Mouse (Mus musculus): ENCODE data around the gene Trex2. TPM values are rescaled to one million over a fixed set of nuclear protein-coding genes. Genes with fewer than 3 reads are reported as not detected.
A peak's percentile ranks its signal among the peaks of the same experiment; 100 is the strongest.
"Not testable (repeated sequence)": the region's sequence is repeated elsewhere in the genome, so short reads cannot be mapped to it uniquely, and the experiment has no call there.

Trex2 gene
- polyA plus RNA-seq, 1 experiment: not detected

- Histone ChIP-seq H3K27ac (ENCODE audit: insufficient read depth, low read length) (peak overlapping the region; percentile 61), H3K4me3 (ENCODE audit: insufficient read depth, low read length) (no peak overlapping the region), H3K4me1 (ENCODE audit: control insufficient read depth, insufficient read depth, low read length) (peaks cover 2% of the 10 kb centered on the region; the same call in 1 of the 2 replicates)
- no peak for TF ChIP-seq POLR2A (IDR thresholded peaks at IDR 0.05; ENCODE audit: low read depth, low read length)
- TF ChIP-seq CTCF (IDR thresholded peaks at IDR 0.05; ENCODE audit: borderline replicate concordance, insufficient read depth, low read length): no peak
Measured at GRCm38 (mm10) chrX:73441428-73441827, 6.3 kb upstream of the Trex2 start.

- H3K4me1 ChIP-seq (ENCODE audit: control insufficient read depth, insufficient read depth, low read length): no peaks in the 10 kb centered on the region
- TF ChIP-seq POLR2A (IDR thresholded peaks at IDR 0.05; ENCODE audit: low read depth, low read length) (no peak), CTCF (IDR thresholded peaks at IDR 0.05; ENCODE audit: borderline replicate concordance, insufficient read depth, low read length) (no peak)
- H3K4me3 ChIP-seq (ENCODE audit: insufficient read depth, low read length): no peak overlapping the region
- H3K27ac ChIP-seq (ENCODE audit: insufficient read depth, low read length): no peak overlapping the region
Measured at GRCm38 (mm10) chrX:73432850-73433249, 2.3 kb downstream of the Trex2 start.

- TF ChIP-seq CTCF (IDR thresholded peaks at IDR 0.05; ENCODE audit: borderline replicate concordance, insufficient read depth, low read length): no peak
Measured at GRCm38 (mm10) chrX:73430036-73430435, 5.1 kb downstream of the Trex2 start.

GRCm38 (mm10) chrX:73412767-73413166 lies 22.4 kb downstream of the Trex2 start:
- TF ChIP-seq POLR2A (IDR thresholded peaks at IDR 0.05; ENCODE audit: low read depth, low read length): no peak
- TF ChIP-seq CTCF (IDR thresholded peaks at IDR 0.05; ENCODE audit: borderline replicate concordance, insufficient read depth, low read length): no peak
- Histone ChIP-seq H3K4me3 (ENCODE audit: insufficient read depth, low read length) (no peak overlapping the region), H3K27ac (ENCODE audit: insufficient read depth, low read length) (no peak overlapping the region), H3K4me1 (ENCODE audit: control insufficient read depth, insufficient read depth, low read length) (no peaks in the 10 kb centered on the region)

More at GRCm38 (mm10) chrX:73430036-73430435, 5.1 kb downstream of the Trex2 start:
- Histone ChIP-seq H3K27ac (ENCODE audit: insufficient read depth, low read length) (no peak overlapping the region), H3K4me3 (ENCODE audit: insufficient read depth, low read length) (no peak overlapping the region), H3K4me1 (ENCODE audit: control insufficient read depth, insufficient read depth, low read length) (no peaks in the 10 kb centered on the region)

- no peak within 1 kb of the TSS for H3K4me3 ChIP-seq (ENCODE audit: insufficient read depth, low read length)
- no peak for TF ChIP-seq CTCF (IDR thresholded peaks at IDR 0.05; ENCODE audit: borderline replicate concordance, insufficient read depth, low read length)
- no peak for TF ChIP-seq POLR2A (IDR thresholded peaks at IDR 0.05; ENCODE audit: low read depth, low read length)
- H3K27ac ChIP-seq (ENCODE audit: insufficient read depth, low read length): no peak within 1 kb of the TSS
- no peaks in the 10 kb centered on the region for H3K4me1 ChIP-seq (ENCODE audit: control insufficient read depth, insufficient read depth, low read length)
Measured at GRCm38 (mm10) chrX:73410880-73411517, 24.1 kb downstream of the Trex2 start, which contains the start of gene Zfp92. Gene Zfp92 (plus strand): TSS chrX:73411096.

- no peak overlapping the region for H3K27ac ChIP-seq (ENCODE audit: insufficient read depth, low read length)
- TF ChIP-seq POLR2A (IDR thresholded peaks at IDR 0.05; ENCODE audit: low read depth, low read length) (no peak), CTCF (IDR thresholded peaks at IDR 0.05; ENCODE audit: borderline replicate concordance, insufficient read depth, low read length) (no peak)
Measured at GRCm38 (mm10) chrX:73401616-73402015, 33.5 kb downstream of the Trex2 start.

GRCm38 (mm10) chrX:73400951-73401350 lies 34.2 kb downstream of the Trex2 start:
- no peaks in the 10 kb centered on the region for H3K4me1 ChIP-seq (ENCODE audit: control insufficient read depth, insufficient read depth, low read length)
- TF ChIP-seq POLR2A (IDR thresholded peaks at IDR 0.05; ENCODE audit: low read depth, low read length) (no peak), CTCF (IDR thresholded peaks at IDR 0.05; ENCODE audit: borderline replicate concordance, insufficient read depth, low read length) (no peak)
- H3K27ac ChIP-seq (ENCODE audit: insufficient read depth, low read length): no peak overlapping the region
- H3K4me3 ChIP-seq (ENCODE audit: insufficient read depth, low read length): no peak overlapping the region

More at GRCm38 (mm10) chrX:73401616-73402015, 33.5 kb downstream of the Trex2 start:
- H3K4me3 ChIP-seq (ENCODE audit: insufficient read depth, low read length): no peak overlapping the region
- no peaks in the 10 kb centered on the region for H3K4me1 ChIP-seq (ENCODE audit: control insufficient read depth, insufficient read depth, low read length)

GRCm38 (mm10) chrX:73398636-73399035 lies 36.5 kb downstream of the Trex2 start, which contains the start of gene Gm18336:
Gene Gm18336 (minus strand): TSS chrX:73398736.
- H3K4me3 ChIP-seq (ENCODE audit: insufficient read depth, low read length); H3K27ac ChIP-seq (ENCODE audit: insufficient read depth, low read length); H3K4me1 ChIP-seq (ENCODE audit: control insufficient read depth, insufficient read depth, low read length): not testable (repeated sequence)

GRCm38 (mm10) chrX:73396446-73396845 lies 38.7 kb downstream of the Trex2 start:
- TF ChIP-seq POLR2A (IDR thresholded peaks at IDR 0.05; ENCODE audit: low read depth, low read length): no peak
- TF ChIP-seq CTCF (IDR thresholded peaks at IDR 0.05; ENCODE audit: borderline replicate concordance, insufficient read depth, low read length): no peak
- Histone ChIP-seq H3K4me1 (ENCODE audit: control insufficient read depth, insufficient read depth, low read length) (no peaks in the 10 kb centered on the region), H3K4me3 (ENCODE audit: insufficient read depth, low read length) (no peak overlapping the region), H3K27ac (ENCODE audit: insufficient read depth, low read length) (no peak overlapping the region)

- TF ChIP-seq CTCF (IDR thresholded peaks at IDR 0.05; ENCODE audit: borderline replicate concordance, insufficient read depth, low read length) (no peak), POLR2A (IDR thresholded peaks at IDR 0.05; ENCODE audit: low read depth, low read length) (no peak)
- H3K4me1 ChIP-seq (ENCODE audit: control insufficient read depth, insufficient read depth, low read length): no peaks in the 10 kb centered on the region
Measured at GRCm38 (mm10) chrX:73391481-73391880, 43.7 kb downstream of the Trex2 start.

More at GRCm38 (mm10) chrX:73391481-73391880, 43.7 kb downstream of the Trex2 start:
- Histone ChIP-seq H3K27ac (ENCODE audit: insufficient read depth, low read length) (no peak overlapping the region), H3K4me3 (ENCODE audit: insufficient read depth, low read length) (no peak overlapping the region)

All from embryonic fibroblast, embryonic 13.5 days (primary cell).